Mouse (Mus musculus): Measurements from ENCODE around the gene Zyg11b. TPM values are rescaled to one million over a fixed set of nuclear protein-coding genes. Genes with fewer than 3 reads are reported as not detected.

Zyg11b gene
- total RNA-seq, 2 experiments from 2014 or later = 119 to 124 TPM

DNA sequence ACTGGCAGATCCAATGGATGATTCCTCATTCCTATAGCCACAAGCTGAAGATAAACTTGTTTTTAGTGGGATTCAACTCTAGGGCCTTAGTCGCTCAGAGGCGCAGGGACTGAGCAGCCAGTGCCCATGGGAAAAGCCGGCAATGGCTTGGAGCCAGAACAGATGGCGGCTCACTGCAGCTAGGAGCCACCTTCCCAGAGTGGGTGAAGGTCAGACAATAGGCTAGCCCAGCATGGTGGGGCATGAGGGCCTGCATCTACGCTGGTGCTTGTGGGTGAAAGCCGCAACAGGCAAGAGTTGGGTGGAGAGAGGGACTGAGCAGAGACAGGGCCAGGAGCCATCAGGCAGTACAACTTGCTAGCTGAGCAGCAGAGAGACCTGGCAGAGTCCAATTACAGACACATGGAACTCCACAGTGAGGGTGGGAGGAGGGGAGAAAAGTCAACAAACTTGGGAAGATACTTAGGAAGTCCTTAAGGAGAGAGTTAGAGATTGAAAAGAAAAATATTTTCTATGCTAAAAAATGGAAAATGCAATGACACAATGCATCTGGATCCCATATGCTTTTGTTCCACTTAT lies 104.5 kb downstream of the Zyg11b start:
- DNase-seq (ENCODE audit: low spot score in 2 of 2) = peak; percentile 8 to 12

GRCm38 (mm10) chr4:108192821-108193323 lies 108.0 kb downstream of the Zyg11b start:
- no peak for DNase-seq (ENCODE audit: low spot score in 2 of 2)

DNA sequence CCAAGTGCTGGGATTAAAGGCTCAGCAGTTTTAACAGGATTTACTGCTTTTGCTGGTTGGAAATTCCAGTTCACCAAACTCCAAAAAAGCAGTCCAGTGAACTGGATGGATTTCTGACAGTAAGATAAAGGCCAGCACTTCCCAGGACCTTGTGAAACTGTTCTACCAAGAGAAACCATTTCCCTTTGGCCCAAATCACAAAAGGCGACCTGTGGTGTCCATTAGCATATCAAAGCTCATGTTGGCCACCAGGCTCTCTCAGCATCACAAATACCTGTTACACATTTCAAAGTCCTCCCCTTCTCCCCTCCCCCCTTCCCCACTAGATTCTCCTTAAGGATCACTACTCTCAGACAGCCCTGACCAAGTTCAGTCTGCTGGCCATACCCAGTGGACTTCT lies 118.6 kb downstream of the Zyg11b start:
- no peak for DNase-seq (ENCODE audit: low spot score in 2 of 2)

Other genes starting within 250 kb of the Zyg11b start
- 10 to 100 TPM in 1 of 2 experiments, 1 to 10 TPM in 1; 8.8 to 11.5 TPM for gene Podn, start 204.7 kb downstream of the Zyg11b start, total RNA-seq (2021)
- gene Scp2, start 156.1 kb downstream of the Zyg11b start, total RNA-seq (2021) = 10 to 100 TPM; 87.2 to 87.7 TPM
- gene Echdc2, start 135.7 kb downstream of the Zyg11b start, total RNA-seq (2021) = 10 to 100 TPM; 12.0 to 14.1 TPM
- gene Zyg11a, start 83.0 kb downstream of the Zyg11b start, total RNA-seq (2021) = not detected
- 10 to 100 TPM; 29.7 to 33.4 TPM for gene Coa7, start 27.0 kb upstream of the Zyg11b start, total RNA-seq (2021)
- gene Shisal2a, start 82.3 kb upstream of the Zyg11b start, total RNA-seq (2021) = not detected
- gene Gpx7, start 105.9 kb upstream of the Zyg11b start, total RNA-seq (2021) = 1 to 10 TPM; 7.4 to 8.0 TPM
- gene Tut4, start 158.3 kb upstream of the Zyg11b start, total RNA-seq (2021) = 10 to 100 TPM; 40.3 to 41.3 TPM